Mouse (Mus musculus) cerebral cortex, adult 2 months (tissue): ENCODE data around the gene Atg4d.

Experiments used
- WGBS: fragments of 180-500 bp; shearing (Covaris S2); methylation state at CpG from one replicate; pipeline ENCODE4 v1.1.7; 2018; 5-methylcytosine and 5-hydroxymethylcytosine counted together

Gene Atg4d

DNA sequence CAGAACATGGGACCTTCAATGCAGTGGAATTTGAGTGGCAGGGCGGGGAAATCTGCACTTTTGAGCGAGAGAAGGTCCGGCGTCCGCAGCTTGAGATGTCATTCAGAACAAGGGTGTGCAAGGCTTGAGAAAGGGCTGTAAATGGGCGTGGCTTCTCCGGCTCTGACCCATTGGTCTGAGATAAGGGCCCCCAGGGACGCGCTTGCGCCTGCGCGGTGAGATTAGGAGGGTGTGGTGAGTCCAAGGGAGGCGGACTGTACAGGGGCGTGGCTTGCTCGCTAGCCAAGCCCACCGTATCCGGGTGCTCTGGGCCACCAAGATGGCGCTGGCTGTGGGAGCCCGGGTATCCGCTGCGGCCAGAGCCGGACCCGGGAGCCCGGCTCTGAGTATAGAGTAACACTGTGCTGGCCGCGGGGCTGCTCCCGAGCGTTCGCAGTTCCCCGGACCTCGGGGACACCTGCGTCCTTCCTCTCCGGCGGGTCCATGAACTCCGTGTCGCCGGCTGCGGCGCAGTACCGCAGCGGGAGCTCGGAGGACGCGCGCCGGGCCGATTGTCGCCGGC is at the start of gene Atg4d:
TSS of gene Atg4d (plus strand) at position 294 of the 562 bp plus-strand sequence.
- WGBS, result under 1% methylated on average over 49 of the region's 49 CpGs

DNA sequence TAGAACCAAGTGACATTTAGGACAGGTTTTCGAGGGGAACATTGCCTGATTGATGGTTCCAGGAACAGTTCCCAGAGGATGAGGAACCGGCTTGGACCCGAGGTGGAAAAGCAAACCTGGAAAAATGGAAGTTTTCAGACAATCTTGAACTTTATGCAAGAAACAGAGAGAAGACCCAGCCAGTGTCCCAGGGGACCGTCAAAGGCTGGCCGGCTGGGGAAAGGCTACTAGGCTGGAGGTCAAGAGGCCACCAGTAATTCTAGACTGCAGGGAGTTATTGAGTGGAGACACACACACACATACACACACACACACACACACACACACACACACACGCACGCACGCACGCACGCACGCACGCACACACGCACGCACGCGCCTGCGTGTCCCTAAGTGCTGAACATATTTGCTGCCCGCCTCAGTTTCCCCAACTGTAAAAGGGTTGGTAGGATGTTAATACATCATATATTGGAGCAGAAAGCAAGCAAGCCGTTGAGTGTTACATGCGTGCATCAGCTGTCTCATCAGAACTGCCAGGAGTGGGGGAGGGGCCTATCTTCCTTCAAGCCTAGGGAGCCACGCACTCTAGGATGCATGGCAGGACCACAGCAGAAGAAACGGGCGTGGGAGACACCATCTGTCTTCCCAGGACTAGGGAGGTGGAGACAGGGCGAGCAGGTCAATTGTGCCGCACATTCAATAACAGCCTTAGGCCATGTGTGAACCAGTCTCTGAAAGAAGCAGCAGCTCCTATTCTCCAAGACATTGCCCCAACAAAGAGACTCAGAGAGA is 48.8 kb upstream of the Atg4d start:
- WGBS, result 58% methylated on average over 25 of the region's 25 CpGs

DNA sequence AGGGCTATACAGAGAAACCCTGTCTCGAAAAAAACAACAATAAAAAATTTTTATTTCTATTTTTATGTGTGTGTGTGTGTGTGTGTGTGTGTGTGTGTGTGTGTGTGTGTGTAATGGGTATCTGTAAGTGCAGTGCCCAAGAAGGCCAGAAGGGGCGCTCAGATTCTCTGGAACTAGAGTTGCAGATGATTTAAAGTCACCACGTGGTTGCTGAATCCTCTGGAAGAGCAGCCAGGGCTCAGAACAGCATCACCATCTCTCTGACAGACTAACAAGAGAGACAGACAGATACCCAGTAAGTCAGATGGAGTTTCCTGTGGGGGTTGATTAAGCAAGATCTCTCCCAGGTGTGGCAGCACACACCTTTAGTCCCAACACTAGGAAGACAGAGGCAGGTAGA is 45.3 kb upstream of the Atg4d start:
- 51% methylated on average over 3 of the region's 3 CpGs for WGBS

DNA sequence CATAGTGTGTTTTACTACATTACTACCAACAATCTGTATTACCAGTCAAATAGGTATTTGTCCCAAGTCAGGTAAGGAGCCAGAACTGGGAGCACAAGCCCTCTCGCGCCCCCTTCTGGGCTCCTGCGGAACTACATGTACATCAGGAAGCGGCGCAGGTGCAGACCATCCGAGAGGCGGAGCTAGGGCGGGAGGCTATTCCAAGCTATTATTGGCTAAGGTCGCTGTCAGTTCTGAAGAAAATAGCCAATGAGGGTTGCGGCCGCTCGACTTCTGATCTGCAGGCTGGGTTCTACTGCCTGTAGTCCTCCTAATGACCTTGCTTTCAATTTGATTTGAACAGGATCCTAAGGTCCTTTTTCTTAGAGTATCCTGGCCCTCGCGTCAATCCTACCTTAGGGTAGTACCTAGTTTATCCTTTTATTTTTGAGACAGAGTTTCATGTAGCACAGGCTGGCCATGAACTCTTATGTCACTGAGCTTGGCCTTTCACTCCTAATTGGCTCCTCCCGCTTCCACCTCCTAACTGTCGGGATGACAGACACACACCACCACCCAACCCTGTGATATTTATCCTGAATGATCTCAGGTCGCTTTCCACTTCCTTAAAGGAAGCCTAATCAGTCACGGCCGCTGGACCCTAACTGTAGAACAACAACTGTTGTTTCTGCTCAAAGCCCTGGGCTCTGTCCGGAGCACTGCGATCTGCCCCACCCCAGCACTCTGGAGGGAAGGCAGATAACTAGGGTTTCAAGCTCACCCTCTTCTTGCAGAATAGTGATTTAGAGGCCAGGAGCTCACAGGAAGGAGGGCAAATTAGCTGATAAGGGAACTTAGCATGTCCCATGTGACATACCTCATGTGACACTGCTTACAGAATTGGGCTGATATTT is 44.4 kb upstream of the Atg4d start:
- WGBS, result 9% methylated on average over 21 of the region's 21 CpGs

DNA sequence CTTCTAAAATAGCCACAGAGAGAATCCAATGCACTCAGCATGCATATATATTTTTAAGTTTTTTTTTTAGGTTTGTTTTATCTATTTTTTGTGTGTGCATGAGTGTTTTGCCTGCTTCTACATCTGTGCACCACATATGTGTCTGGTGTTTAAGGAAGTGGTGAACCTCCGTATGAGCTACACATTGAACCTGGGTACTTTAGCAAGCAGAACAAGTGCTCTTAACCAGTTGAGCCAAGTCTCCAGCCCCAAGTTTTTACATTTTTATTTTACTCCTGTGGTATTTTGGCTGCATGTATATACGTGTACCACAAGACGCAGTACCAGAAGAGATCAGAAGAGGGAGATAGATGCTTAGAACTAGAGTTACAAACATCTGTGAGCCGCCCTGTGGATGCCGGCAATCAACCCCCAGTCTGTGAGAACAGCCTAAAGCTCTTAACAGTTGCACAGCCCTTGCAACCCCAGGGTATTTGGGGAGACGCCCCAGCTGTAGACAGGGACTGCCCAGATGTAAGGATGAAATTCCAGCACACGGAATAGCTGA is 43.6 kb upstream of the Atg4d start:
- 11% methylated on average over 7 of the region's 7 CpGs for WGBS

DNA sequence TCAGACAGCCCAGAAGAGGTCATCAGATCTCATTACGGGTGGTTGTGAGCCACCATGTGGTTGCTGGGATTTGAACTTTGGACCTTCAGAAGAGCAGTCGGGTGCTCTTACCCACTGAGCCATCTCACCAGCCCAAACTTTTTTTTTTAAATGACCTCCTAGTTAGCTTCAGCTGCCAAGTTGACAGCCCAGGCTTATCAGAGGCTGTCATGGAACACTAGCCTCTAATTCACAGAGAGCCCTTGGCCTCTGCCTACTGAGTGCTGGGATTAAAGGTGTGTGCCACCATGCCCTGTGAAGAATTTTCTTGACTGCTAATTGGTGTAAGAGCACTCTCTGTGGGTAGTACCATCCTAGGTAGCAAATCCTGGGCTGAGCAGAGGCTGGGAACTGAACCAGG is 41.6 kb upstream of the Atg4d start:
- WGBS, result 92% methylated on average over 2 of the region's 2 CpGs

DNA sequence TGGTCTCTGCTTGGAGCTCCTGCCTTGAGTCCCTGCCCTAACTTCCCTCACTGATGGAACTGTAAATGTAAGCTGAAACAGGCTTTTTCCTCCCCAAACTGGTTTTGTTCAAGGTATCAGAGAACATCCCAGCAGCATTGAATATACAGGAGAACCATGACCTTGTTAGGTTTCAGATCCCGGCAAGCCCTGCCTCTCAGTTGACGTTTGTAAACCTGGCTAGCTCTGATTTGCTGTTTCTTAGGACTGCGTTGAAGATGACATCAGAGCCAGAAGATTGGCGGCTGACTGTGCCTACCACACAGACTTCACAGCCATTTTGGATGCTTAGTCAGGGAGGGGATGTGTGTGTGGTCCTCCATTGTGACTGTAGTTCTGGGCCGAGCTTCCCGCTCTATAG is 41.2 kb upstream of the Atg4d start:
- 93% methylated on average over 6 of the region's 6 CpGs for WGBS

DNA sequence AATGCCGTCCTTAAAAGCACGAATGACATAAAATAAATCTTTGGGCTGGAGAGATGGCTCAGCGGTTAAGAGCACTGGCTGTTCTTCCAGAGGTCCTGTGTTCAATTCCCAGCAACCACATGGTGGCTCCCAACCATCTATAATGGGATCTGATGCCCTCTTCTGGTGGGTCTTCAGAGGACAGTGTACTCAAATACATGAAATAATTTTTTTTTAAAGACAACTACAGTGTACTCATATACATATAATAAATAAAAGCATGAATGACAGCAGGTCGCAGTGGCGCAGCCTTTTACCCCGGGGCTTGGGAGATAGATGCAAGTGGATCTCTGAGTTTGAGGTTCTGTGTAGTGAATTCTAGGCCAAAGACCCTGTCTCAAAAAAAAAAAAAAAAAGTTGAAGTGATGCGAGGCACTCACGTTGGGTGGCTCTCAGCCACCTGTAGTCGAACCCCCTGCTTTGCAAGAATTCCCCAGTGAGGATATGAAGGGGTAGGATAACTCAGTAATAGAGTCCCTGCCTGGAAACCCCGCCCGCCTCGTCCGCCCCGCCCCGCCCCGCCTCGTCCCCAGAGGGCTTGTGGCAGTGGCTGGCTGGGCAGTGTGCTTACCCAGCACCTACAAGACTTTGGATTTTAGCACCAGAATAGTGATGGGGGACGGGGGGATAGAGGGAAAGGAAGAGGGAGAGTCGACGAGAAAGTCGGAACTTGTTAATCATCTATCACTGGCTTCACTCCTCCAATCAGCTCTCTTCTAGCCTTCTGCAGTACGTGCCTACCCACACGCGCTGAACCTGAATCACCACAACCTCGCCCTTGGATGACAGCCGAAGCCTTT is 40.3 kb upstream of the Atg4d start:
- 26% methylated on average over 26 of the region's 26 CpGs for WGBS

DNA sequence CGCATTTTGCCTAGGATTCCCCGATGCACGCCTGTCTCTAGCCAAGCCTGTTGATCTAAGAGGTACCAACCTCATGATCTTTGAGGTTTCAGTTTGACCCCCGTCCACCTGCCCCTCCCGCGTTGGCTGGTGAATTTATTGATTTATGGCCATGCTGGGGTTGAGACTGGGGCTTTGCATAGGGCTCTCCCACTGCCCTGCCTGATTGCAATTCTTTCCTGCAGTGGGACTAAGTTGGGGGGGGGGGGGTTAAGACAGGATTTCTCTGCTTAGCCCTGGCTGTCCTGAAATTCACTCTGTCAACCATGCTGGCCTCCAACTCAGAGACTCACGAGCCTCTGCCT is 39.7 kb upstream of the Atg4d start:
- WGBS, result 25% methylated on average over 7 of the region's 7 CpGs

DNA sequence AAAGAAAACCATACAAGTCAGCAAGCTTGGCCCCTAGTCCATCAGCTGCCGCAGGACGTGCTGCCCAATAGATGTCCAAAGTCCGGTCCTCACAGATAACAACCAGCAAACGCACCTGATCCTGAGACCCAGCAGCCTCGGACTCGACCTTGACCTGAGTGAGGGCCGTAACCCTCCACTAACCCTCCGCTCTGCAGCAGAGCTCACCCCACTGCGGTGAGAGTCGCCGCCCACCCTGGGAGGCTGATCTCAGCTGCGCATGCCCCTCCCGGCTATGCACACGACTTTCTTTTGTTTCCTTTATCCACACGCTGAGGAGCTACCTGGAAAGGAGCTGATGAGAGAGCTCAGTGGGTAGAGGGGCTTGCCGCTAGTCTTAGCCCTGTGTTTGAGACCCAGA is 37.8 kb upstream of the Atg4d start:
- WGBS, result 23% methylated on average over 16 of the region's 16 CpGs

DNA sequence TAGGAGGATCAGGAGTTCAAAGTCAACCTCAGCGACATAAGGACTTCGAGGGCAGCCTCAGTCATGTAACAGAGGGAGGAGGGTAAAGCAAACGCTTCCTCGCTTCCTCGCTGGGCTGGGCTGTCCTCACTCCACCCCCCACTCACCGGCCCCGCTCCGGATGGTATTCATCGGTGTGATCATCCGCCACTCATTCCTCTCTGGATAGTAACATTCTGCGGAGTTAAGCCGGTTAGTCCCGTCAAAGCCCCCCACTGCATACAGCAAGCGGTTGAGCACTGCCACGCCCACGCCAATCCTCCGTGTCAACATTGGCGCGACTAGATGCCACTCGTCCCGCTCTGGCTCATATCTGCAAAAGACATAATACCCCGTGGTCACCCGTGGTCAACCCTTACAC is 33.5 kb upstream of the Atg4d start:
- 68% methylated on average over 23 of the region's 23 CpGs for WGBS

DNA sequence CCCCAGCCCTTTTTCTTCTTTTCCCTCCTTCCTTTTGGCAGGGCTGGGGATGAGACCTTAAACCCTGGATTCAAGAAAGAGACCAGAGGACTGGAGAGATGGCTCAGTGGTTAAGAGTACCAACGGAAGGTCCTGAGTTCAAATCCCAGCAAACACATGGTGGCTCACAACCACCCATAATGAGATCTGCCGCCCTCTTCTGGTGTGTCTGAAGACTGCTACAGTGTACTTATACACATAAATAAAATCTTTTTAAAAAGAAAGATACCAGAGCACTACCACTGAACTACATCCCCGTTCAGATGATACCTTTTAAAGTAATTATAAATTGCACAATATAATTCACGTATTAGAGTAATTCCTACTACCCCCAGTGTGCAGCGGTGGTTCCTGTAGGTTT is 32.2 kb upstream of the Atg4d start:
- 87% methylated on average over 5 of the region's 5 CpGs for WGBS

DNA sequence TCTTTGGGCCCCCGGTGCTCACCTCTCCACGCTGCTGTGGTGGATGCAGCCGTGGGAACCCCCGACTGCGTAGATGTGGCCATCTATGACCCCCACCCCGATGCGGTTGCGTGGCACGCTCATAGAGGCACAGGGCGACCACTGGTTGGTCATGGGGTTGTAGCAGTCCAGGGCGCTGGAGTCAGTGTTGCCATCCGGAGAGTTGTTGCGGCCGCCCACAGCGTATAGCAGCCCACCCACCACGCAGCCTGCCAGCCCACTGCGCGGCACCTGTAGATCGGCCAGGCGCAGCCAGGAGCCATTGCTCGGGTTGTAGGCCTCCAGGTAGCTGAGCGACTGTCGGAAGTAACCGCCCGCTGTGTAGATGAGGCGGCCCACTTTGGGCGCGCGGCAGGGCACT is 31.7 kb upstream of the Atg4d start:
- WGBS, result 92% methylated on average over 29 of the region's 29 CpGs

DNA sequence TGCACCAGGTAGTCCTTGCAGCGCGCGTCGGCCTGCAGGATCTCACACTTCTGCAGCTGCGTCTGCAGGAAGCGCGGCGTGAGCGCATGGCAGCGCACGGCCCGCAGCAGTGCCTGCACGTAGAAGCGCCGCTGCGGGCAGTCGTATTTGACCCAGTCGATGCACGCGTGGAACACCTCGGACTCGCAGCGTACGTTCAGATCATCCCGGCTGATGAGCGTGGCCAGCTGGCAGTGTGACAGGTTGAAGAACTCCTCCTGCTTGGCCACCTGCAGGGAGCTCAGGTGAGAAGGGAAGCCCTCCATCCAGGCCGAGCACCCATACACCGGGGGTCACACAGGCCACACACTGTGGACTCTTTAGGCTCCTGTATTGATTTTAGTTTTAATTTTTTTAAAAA is 31.3 kb upstream of the Atg4d start:
- WGBS, result 89% methylated on average over 28 of the region's 28 CpGs

DNA sequence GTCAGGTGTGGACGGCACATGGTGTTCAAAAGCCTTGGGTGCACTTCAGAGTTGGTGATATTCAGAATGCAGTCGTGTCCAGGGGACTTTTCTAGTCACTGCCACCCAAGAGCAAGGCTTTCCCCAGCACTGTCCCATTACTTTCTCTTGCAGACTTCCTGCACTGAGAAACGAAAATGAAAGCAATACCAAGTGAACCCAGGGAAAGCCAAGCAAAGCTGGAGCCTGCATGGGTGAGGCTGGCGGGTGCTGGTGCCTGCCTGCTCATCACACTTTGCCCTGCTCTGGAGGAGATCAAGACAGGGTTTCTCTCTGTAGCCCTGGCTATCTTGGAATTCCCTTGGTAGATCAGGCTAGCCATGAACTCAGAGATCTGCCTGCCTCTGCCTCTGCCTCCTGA is 29.8 kb upstream of the Atg4d start:
- WGBS, result 83% methylated on average over 4 of the region's 4 CpGs

DNA sequence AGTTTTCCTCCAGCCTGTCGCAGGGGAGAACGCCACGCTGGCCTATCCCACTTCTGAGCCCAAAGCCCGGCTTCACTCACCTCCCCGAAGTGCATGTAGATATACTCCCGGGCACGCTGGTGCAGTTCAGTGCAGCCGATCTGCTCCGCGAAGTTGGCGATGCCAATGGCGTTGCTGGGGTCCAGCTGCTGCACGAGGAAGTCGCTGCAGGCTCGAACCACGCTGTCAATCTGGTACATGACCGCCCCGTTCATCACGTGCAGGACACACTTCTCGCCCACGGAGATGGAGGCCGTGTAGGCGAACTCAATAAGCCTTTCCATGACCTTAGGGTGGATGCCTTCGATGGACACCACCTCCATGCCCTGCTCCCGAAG is 28.1 kb upstream of the Atg4d start:
- 71% methylated on average over 25 of the region's 25 CpGs for WGBS

DNA sequence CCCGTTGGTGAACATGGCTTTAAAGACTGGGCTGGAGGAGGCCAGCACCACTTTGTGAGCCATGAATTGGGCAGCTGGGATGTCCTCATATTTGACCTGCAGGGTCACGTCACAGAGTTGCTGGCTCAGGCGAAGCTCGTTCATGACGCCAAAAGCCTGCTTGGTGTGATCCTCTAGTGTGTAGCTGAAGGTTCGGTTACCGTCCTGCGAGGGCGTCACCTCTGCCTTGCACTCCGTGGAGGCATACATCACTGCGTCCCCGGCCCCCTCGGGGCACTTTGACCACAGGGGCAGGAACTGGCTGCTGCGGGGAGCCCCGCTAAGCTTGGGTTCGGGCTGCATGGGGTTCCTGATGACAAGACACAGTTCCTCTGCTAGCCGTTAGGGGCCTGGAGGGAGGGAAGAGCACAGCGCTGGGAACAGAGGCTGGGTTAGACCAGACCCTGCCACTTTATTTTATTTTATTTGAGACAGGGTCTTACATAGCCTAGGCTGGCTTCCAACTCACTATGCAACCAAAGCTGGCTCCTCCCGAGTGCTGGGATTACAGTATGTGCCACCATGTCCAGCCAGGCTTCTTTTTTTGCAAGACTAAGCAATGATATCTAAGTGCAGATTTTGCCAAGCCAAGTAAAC is 27.6 kb upstream of the Atg4d start:
- 19% methylated on average over 19 of the region's 19 CpGs for WGBS

DNA sequence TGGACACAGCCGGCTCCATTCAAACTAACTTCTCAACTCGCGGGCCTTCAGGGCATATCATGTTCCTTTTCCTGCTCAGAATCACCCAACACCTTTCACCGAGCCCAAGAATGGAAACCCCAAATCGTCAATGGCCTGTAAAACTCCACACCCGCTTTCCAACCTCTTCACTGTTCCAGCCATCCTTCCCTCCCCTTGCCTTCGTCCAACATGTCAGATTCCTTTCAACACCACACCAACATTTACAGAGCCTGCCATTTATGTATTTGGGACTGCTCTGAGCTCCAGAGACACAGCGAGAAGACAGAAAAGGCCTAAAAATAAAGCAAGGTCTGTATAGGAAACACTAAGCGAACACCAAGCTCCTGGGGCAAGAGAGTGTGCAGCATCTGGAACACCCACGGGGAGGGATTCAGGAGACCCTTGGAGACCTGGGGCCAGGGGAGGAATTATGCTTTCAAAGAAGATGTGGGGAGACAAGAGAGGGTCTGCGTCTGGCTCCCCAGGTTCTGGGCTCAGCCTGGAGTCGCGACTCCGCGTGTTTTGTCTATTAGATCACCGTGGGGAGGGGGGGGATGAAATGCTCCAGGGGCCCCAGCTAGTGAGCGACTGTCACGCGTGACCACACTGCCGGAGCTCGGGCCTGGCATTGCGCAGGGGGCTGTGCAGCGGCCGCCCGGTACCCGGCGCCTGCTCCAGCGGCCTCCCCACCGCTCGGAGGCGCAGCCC is 26.9 kb upstream of the Atg4d start:
- under 1% methylated on average over 31 of the region's 31 CpGs for WGBS

DNA sequence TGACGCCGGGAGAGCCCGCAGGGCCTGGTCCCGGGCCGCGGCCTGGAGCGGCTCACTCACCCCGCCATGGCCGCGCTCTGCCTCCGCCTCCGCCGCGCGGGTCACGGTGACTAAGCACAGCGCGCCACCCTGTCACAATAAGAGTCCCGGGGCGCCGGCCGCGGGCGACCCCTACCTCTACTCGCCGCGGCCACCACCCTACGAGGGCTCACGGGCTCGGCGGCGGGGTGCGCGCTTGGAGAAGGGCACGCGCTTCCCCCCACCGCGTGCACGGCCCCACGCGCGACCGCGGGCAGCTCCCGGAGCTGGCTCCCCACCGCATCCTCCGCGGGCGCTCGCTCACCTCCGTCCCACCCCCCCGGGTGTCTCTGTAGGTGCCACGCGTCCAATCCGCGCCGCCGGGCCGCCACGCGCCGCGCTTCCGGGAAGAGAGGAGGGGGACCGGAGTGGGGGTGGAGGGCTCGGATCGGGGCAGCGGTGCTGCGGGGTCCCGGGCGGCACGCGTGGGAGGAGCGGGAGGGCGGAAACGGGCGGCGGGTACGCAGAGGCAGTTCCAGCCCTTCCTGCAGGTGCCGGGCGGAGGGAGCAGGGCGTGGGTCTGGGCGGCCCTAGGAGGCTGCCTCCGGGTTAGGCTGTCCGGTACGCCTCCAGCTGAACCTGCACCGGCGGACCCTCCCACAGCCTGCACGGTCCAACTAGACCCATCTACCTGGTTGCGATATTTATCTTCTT is 26.2 kb upstream of the Atg4d start, which contains the start of gene Keap1:
TSS of gene Keap1 (minus strand) at position 629 of the 732 bp plus-strand sequence.
- whole genome bisulfite sequencing, result under 1% methylated on average over 88 of the region's 90 CpGs

DNA sequence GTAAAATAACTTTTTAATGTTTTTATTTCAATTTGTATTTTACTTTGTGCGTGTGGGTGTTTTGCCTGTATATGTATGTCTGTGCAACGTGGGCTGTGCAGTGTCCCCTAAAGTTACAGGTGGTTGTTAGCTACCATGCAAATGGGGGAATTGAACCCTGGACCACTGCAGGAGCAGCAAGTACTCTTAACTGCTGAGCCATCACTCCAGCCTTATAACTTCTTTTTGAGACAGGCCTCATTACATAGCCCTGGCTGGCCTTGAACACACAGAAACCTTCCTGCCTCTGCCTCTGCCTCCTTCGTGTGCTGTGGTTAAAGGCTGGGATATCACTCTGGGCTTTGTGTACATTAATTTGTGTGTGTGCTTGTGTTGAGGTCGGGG is 25.6 kb upstream of the Atg4d start:
- 30% methylated on average over 4 of the region's 4 CpGs for WGBS
